Mouse (Mus musculus): Measurements from ENCODE around the gene Olfr1039.
"Not testable (repeated sequence)": the region's sequence is repeated elsewhere in the genome, so short reads cannot be mapped to it uniquely, and the experiment has no call there.

Gene Olfr1039

DNA sequence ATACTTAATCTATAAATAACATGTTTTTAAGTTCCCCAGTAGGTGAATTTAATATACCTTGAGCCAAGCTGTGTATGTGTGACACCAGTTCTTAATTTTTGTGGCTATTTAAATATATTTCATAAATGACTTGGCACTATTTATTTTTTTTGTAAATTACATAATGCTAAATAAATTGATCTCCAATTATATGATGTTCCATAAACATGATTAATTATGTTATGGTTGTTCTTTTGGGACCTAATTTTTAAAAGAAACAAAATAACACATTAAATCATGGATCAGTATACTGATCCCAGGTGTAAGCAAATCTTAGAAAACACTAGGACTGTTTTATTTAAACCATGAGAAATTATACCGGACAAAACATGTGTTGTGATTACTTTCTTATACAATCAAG, at the start of gene Olfr1039:
Olfr1039 (minus strand) TSS at position 101 of the 400 bp plus-strand sequence.
- no peak for DNase-seq (ENCODE audit: low spot score)

DNA sequence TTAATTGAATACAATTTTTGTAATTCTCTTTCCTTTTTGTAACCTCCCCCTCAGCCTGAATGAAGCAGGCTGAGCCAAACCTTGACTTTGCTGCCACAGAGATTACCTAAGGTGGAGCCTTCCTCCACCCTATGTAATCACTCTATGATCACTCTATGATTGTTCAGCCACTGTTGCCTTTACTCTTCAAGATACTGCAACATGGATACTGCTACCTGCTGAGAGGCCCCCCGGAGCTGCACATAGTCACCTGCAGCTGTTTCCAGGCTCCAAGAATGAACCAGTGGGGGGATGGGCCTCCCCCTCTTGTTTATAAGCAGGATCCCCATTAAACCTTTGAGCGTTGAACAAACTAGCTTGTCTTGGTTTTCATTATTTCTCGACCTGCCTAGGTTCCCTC, 44.2 kb upstream of the Olfr1039 start:
- no peak for DNase-seq (ENCODE audit: low spot score)

- DNase-seq (ENCODE audit: low spot score): no peak
Observed at GRCm38 (mm10) chr2:86177720-86178119, 42.0 kb upstream of the Olfr1039 start, which contains the start of gene Olfr1044. Gene Olfr1044, minus strand, starts transcription at chr2:86177820.

DNA sequence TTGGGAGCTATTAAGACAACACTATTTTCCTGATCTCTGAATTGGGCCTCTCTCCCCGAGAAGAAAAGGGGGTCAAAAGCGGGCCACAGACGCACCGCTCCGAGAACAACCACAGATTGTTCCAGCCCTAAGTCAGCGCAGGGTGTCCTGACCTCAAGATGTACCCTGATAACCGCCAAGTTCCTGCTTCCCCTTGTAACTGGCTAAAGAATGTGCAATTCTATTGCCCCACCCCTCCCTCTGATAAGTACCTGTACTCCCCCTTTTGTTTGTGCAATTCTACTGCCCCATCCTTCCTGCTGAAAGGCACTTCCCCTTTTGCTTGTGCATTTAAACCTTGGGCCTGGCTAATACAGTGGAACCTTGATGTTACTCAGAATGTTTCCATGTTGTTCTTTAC, 39.7 kb upstream of the Olfr1039 start:
- not testable (repeated sequence) for DNase-seq (ENCODE audit: low spot score)

- DNase-seq (ENCODE audit: low spot score): no peak
Observed at GRCm38 (mm10) chr2:86167422-86167821, 31.7 kb upstream of the Olfr1039 start, which contains the start of gene Olfr1043. Gene Olfr1043, minus strand, starts transcription at chr2:86167522.

GRCm38 (mm10) chr2:86161738-86162137, 26.0 kb upstream of the Olfr1039 start, which contains the start of gene Olfr1042:
Gene Olfr1042, minus strand, starts transcription at chr2:86161838.
- no peak for DNase-seq (ENCODE audit: low spot score)

- no peak for DNase-seq (ENCODE audit: low spot score)
Observed at GRCm38 (mm10) chr2:86146632-86147031, 10.9 kb upstream of the Olfr1039 start, which contains the start of gene Olfr1040. Gene Olfr1040, minus strand, starts transcription at chr2:86146732.

DNA sequence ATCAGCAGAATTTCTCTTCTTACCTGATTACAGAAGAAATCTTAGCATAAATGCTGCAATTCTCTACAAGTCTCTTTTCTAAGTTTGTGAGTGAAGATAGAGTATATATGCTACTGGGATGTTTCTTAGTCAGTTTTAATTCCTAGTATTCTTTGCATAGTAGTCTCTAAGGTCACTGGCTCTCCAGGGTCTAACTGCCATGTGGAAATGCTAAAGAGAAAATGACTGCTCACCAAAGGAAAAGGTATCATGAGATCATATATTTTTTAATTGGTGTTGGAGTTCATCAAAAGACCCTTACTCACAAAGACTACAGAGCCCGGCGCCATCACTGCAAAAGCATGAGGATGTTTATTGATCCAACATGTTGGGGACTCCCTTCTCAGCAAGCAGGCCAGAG, 48.4 kb downstream of the Olfr1039 start, which contains the start of gene Olfr1037:
Olfr1037 (minus strand) TSS at position 101 of the 400 bp plus-strand sequence.
- DNase-seq (ENCODE audit: low spot score): no peak

DNA sequence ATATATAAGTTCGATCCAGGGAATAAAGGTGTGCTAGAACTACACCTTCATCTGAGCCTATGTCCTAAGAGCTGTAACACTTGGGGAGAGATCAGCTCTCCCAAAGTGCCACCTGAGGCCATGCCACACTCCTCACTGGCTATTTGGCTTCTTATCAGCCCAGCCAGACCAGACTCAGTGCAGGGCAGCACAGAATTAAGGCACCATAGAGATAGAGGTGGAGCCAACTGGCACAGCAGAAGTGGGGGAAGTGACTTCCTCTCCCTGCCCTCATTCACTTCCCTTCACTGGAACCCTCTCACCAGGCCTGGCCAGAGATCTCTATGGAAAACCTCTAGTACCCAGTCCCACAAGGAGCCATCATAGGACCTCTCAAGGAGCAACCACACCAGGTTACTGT, 55.2 kb downstream of the Olfr1039 start:
- DNase-seq (ENCODE audit: low spot score): not testable (repeated sequence)
